Mouse (Mus musculus): ENCODE results near the gene Inpp5d. TPM values are rescaled to one million over a fixed set of nuclear protein-coding genes. Genes with fewer than 3 reads are reported as not detected.

Gene Inpp5d
- total and polyA plus RNA-seq, 2 experiments from 2014 or later = 3.0 to 25.4 TPM

DNA sequence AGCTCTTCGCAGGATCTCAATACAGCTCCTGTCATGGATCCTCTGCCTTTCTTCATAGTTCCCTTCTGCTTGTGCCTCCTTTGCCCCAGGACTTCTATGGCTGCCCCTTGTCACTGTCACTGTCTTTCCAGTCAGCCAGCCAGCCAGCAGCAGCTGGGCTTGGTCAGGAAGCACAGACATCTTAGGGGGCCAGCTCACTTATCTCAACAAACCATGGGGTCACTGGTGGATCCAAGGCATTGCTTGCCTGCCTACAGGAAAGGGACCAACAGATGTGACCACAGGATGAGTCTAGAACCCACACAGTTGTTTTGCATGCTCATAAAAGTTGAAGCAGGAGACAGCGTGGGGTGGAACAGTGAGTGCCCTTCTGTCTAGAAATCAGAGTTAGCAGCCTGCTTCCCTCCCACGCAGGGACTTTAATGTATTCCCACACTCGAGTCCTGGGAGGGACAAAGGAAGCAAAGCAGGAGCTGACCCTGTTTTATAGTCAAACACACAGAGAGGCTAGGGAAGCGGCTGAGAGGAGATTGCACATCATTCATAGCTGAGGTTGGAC lies 79.9 kb downstream of the Inpp5d start:
- H3K36me3 ChIP-seq (ENCODE audit: insufficient read depth) = no peaks in the 10 kb centered on the region
- no peak overlapping the region for H3K27ac ChIP-seq (ENCODE audit: low read depth, low read length)
- no peak for DNase-seq
- no peak for TF ChIP-seq CTCF (IDR thresholded peaks at IDR 0.05; ENCODE audit: low read depth)
- no peak overlapping the region for H3K4me3 ChIP-seq (ENCODE audit: low read depth, low read length)
- no peaks in the 10 kb centered on the region for H3K4me1 ChIP-seq (ENCODE audit: insufficient read depth)
- ATAC-seq = no peak
- H3K9ac ChIP-seq = no peak overlapping the region
- WGBS = 72% methylated on average over 5 of the region's 5 CpGs
- no peak overlapping the region for H3K4me2 ChIP-seq (ENCODE audit: low read depth)
- H3K27me3 ChIP-seq (ENCODE audit: insufficient read depth, low read length) = no peaks in the 10 kb centered on the region
- no peaks in the 10 kb centered on the region for H3K9me3 ChIP-seq (ENCODE audit: low read length)

DNA sequence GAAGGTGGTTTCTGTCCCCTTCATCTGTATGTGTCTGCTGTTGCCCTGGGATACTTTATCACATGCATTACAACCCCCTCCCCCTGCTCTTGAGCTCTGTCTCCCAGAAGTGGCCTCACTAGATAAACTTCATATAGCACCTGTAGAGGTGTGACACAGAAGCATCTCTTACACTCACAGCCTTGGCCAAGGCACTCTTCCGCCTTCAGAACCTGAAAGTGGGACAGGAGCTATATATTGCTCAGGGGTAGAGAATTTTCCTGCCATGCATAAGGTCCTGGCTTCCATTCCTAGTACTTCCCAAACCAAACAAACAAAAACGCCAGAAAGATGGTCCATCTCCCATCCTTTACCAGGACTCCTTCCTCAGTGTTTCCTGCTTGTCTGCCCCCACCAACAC lies 84.1 kb downstream of the Inpp5d start:
- H3K27me3 ChIP-seq (ENCODE audit: insufficient read depth, low read length) = no peaks in the 10 kb centered on the region
- WGBS = 75% methylated on average over 2 of the region's 2 CpGs
- DNase-seq = no peak
- TF ChIP-seq CTCF (IDR thresholded peaks at IDR 0.05; ENCODE audit: low read depth) = no peak
- no peak overlapping the region for H3K9ac ChIP-seq
- no peak overlapping the region for H3K4me3 ChIP-seq (ENCODE audit: low read depth, low read length)
- ATAC-seq = no peak
- no peaks in the 10 kb centered on the region for H3K36me3 ChIP-seq (ENCODE audit: insufficient read depth)
- H3K27ac ChIP-seq (ENCODE audit: low read depth, low read length) = no peak overlapping the region
- H3K9me3 ChIP-seq (ENCODE audit: low read length) = no peaks in the 10 kb centered on the region
- no peak overlapping the region for H3K4me2 ChIP-seq (ENCODE audit: low read depth)
- peaks cover 5% of the 10 kb centered on the region; the same call in 1 of the 2 replicates for H3K4me1 ChIP-seq (ENCODE audit: insufficient read depth)

DNA sequence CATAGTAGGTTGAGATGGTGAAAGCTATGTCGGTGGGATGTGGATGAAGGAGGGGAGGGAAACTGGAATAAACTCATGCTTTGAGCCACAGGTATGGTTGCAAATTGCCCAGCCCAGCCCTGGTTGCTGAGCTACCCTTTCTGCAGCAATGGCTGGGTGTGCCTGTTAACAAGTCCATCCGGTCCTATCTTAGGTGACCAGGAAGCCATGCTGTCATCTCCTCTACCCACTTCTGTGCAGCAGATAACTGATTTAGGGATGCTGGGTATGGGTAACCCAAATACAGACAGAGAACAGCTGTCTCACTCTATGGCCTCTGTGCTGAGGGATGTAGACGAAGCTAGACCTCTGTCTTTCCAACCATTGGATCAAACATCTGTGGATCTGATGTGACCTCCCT lies 86.2 kb downstream of the Inpp5d start:
- H3K27me3 ChIP-seq (ENCODE audit: insufficient read depth, low read length) = no peaks in the 10 kb centered on the region
- no peaks in the 10 kb centered on the region for H3K36me3 ChIP-seq (ENCODE audit: insufficient read depth)
- peaks cover 14% of the 10 kb centered on the region for H3K4me1 ChIP-seq (ENCODE audit: insufficient read depth)
- WGBS = 94% methylated on average over 3 of the region's 3 CpGs
- ATAC-seq = no peak
- no peak for DNase-seq
- no peak overlapping the region for H3K9ac ChIP-seq
- H3K4me2 ChIP-seq (ENCODE audit: low read depth) = no peak overlapping the region
- H3K4me3 ChIP-seq (ENCODE audit: low read depth, low read length) = no peak overlapping the region
- no peaks in the 10 kb centered on the region for H3K9me3 ChIP-seq (ENCODE audit: low read length)
- no peak overlapping the region for H3K27ac ChIP-seq (ENCODE audit: low read depth, low read length)
- TF ChIP-seq CTCF (IDR thresholded peaks at IDR 0.05; ENCODE audit: low read depth) = no peak

DNA sequence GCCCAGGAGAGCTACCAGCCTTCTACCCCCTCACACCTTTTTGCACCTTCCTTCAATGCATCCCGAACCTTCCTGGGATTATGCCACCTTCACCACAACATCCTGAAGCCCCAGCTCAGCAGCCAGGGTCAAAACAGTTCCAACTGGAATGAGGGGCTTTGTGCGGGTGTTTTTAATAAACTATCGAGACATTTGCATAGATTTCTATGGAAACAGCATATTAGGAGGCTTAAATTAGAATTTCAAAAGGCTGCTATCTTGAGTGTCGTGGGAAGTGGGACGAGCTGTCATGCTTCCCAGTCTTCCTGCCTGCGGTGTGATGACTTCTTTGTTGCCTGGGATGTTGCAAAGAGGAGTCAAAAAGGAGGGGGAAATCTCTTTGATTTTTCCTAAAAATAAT lies 88.9 kb downstream of the Inpp5d start:
- Histone ChIP-seq H3K4me1 (ENCODE audit: insufficient read depth) (peaks cover 14% of the 10 kb centered on the region), H3K4me2 (ENCODE audit: low read depth) (0 out of 2 replicates have a peak overlapping the region, but pooled peaks have one; percentile 15), H3K9me3 (ENCODE audit: low read length) (no peaks in the 10 kb centered on the region), H3K4me3 (ENCODE audit: low read depth, low read length) (no peak overlapping the region), H3K27me3 (ENCODE audit: insufficient read depth, low read length) (no peaks in the 10 kb centered on the region), H3K36me3 (ENCODE audit: insufficient read depth) (no peaks in the 10 kb centered on the region), H3K27ac (ENCODE audit: low read depth, low read length) (peak overlapping the region; percentile 89), H3K9ac (0 out of 2 replicates have a peak overlapping the region, but pooled peaks have one; percentile 31)
- WGBS = 13% methylated on average over 6 of the region's 6 CpGs
- peak; percentile 94 for ATAC-seq
- DNase-seq = peak; percentile 65
- TF ChIP-seq CTCF (IDR thresholded peaks at IDR 0.05; ENCODE audit: low read depth) = no peak

DNA sequence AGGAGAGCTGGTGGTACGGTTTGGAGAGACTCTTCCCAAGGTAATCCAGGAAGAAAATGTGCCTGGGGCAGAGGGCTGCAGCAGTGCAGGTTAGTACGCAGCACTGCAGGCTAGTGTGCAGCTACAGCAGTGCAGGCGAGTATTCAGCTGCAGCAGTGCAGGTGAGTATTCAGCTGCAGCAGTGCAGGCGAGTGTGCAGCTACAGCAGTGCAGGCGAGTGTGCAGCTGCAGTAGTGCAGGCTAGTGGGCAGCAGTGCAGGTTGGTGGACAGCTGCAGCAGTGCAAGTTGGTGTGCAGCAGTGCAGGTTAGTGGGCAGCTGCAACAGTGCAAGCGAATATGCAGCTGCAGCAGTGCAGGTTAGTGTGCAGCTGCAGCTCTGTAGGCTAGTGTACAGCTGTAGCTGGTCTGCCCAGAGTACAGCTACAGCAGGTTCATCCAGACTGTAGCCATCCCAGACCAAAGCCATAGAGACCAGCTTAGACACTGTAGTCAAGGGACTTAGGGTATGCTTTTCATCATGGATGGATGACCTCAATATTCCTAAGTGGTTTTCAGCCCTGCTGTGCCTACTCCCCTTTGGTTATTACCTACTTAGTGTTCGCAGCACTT lies 89.7 kb downstream of the Inpp5d start:
- Histone ChIP-seq H3K4me3 (ENCODE audit: low read depth, low read length) (no peak overlapping the region), H3K36me3 (ENCODE audit: insufficient read depth) (no peaks in the 10 kb centered on the region), H3K27me3 (ENCODE audit: insufficient read depth, low read length) (no peaks in the 10 kb centered on the region), H3K9me3 (ENCODE audit: low read length) (no peaks in the 10 kb centered on the region), H3K4me1 (ENCODE audit: insufficient read depth) (peaks cover 14% of the 10 kb centered on the region), H3K27ac (ENCODE audit: low read depth, low read length) (peak overlapping the region; percentile 89), H3K9ac (peak overlapping the region; percentile 31; the same call in 1 of the 2 replicates), H3K4me2 (ENCODE audit: low read depth) (peak overlapping the region; percentile 15; the same call in 1 of the 2 replicates)
- ATAC-seq = peak; percentile 70
- DNase-seq = no peak
- TF ChIP-seq CTCF (IDR thresholded peaks at IDR 0.05; ENCODE audit: low read depth) = peak; percentile 32; the same call in 1 of the 2 replicates
- WGBS = 70% methylated on average over 7 of the region's 7 CpGs

DNA sequence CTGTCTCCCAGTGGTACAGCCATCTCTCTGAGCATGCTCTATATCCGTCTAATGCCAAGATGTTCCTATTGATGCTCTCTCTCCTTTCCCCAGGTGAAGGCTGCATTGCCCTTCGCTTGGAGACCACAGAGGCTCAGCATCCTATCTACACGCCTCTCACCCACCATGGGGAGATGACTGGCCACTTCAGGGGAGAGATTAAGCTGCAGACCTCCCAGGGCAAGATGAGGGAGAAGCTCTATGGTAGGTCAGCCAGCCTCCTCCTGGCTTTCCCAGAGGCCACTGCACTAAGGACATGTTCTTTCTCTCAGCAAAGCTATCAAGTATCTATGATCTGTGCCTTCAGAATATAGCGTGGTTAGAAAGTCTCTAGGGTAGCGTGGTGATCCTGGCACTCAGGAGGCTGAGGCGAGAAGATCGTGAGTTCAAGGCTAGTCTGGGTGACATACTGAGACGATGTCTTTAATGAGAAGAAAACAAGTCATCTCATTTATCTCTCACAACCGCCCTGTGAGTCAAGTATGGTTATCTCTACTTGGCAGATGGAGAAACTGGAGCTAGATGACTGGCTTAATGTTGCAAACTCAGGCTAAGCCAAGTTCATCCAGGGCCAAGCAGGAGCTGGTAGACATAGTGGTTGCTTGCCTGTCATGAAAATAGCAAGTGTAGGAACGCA lies 92.0 kb downstream of the Inpp5d start:
- WGBS = 79% methylated on average over 10 of the region's 10 CpGs
- H3K4me3 ChIP-seq (ENCODE audit: low read depth, low read length) = no peak overlapping the region
- ATAC-seq (no peak), DNase-seq (no peak)
- H3K4me2 ChIP-seq (ENCODE audit: low read depth) = no peak overlapping the region
- no peak overlapping the region for H3K27ac ChIP-seq (ENCODE audit: low read depth, low read length)
- H3K4me1 ChIP-seq (ENCODE audit: insufficient read depth) = peaks cover 14% of the 10 kb centered on the region
- H3K9ac ChIP-seq = no peak overlapping the region
- H3K36me3 ChIP-seq (ENCODE audit: insufficient read depth) = no peaks in the 10 kb centered on the region
- TF ChIP-seq CTCF (IDR thresholded peaks at IDR 0.05; ENCODE audit: low read depth) = no peak
- H3K9me3 ChIP-seq (ENCODE audit: low read length) = no peaks in the 10 kb centered on the region
- no peaks in the 10 kb centered on the region for H3K27me3 ChIP-seq (ENCODE audit: insufficient read depth, low read length)

DNA sequence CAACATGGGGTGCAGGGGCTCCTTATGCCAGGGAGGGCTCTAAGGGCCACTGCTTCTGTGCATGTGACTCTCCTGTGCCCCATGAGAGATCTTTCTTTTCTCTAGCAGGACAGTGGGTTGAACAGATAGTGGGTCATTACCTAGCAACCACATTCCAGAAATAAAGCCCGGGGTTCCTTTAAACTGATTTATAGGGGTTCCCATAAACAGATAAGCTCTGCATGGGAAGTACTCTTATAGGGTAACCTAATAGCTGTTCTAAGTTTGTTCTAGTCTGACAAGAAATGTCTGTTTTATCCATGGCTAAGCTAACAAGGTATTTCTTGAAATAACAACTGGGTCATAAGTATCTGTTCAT lies 92.5 kb downstream of the Inpp5d start:
- no peak overlapping the region for H3K9ac ChIP-seq
- no peak for DNase-seq
- no peak for TF ChIP-seq CTCF (IDR thresholded peaks at IDR 0.05; ENCODE audit: low read depth)
- no peak overlapping the region for H3K27ac ChIP-seq (ENCODE audit: low read depth, low read length)
- H3K4me3 ChIP-seq (ENCODE audit: low read depth, low read length) = no peak overlapping the region
- 97% methylated on average over 1 of the region's 1 CpGs for WGBS
- no peak for ATAC-seq
- H3K36me3 ChIP-seq (ENCODE audit: insufficient read depth) = no peaks in the 10 kb centered on the region
- no peaks in the 10 kb centered on the region for H3K9me3 ChIP-seq (ENCODE audit: low read length)
- no peaks in the 10 kb centered on the region for H3K27me3 ChIP-seq (ENCODE audit: insufficient read depth, low read length)
- H3K4me2 ChIP-seq (ENCODE audit: low read depth) = no peak overlapping the region
- H3K4me1 ChIP-seq (ENCODE audit: insufficient read depth) = peaks cover 14% of the 10 kb centered on the region
